Mouse (Mus musculus) C2C12 (cell line): ENCODE results near the gene Sdc3.

Source experiments
- CTCF ChIP-seq: IDR thresholded peaks from one replicate; pipeline ENCODE4 v1.5.1; 2011; ENCODE audit not compliant: control insufficient read depth, insufficient read depth, insufficient read length
- MAX ChIP-seq: IDR thresholded peaks from one replicate; pipeline ENCODE4 v1.6.1; 2011; ENCODE audit warnings: mild to moderate bottlenecking, control low read depth
- USF1 ChIP-seq: IDR thresholded peaks from one replicate; pipeline ENCODE4 v1.6.1; 2011; ENCODE audit warnings: low read depth, mild to moderate bottlenecking, control low read depth, moderate library complexity

DNA sequence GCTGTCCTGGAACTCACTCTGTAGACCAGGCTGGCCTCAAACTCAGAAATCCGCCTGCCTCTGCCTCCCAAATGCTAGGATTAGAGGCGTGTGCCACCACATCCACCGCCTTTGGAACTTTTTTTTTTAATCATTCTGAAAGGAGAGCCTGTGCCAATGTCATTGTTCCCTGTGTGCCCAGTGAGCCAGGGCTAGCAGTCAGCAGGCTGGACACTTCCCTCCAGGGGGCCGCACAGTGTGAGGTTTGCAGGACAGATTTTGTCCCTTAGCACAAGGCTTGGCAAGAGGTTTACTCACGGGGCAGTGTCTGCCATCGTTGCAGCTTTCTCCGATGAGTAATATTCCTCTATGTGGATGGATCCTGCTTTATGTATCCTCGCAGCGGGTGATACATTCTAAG is 14.4 kb downstream of the Sdc3 start:
- TF ChIP-seq CTCF (no peak), USF1 (no peak), MAX (no peak)
